Mouse (Mus musculus) adrenal gland, adult (tissue): ENCODE results near the gene Rnf130.

ENCODE experiments used
- DNase-seq, 2 experiments: peaks; one replicate each; pipeline ENCODE4 v3.0.0; 2022 to 2023; ENCODE audit warnings: low spot score in 1 of 2; ENCODE audit not compliant: inconsistent age in 2 of 2

The Rnf130 gene

DNA sequence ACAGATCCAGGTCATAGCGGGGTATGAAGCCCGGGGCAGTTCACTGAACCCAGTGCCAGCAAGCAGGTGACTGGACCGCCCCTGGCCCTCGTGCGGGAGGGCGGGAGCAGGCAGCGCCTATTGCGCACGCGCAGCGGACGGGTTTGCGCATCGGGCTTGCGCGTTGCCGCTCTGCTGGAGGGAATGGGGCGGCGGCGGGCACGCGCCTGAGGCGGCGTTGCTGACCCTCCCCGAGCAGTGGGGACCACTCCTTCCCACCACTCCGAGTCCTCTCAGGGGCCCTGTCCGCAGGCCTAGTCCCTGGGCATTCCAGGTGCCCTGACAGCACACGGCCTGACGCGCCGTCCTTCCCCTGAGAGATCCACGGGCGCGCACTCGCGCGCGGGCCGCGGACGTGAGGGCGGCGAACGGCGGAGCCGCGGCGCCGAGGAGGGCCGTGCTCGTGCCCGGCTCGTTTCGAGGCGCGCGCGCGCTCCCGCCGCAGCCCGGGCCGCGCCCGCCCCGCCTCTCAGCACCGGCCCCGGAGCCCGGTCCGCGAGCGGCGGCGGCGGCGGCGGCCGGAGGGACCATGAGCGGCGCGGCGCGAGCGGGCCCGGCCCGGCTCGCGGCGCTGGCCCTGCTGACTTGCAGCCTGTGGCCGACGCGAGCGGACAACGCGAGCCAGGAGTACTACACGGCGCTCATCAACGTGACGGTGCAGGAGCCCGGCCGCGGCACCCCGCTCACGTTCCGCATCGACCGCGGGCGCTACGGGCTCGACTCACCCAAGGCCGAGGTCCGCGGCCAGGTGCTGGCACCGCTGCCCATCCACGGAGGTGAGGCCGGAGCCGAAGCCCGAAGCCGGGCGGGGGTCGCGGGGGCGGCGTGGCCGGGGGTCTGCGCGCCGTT is at the start of gene Rnf130:
TSS of gene Rnf130 (plus strand) at position 514 of the 888 bp plus-strand sequence.
- peak; percentile 97 to 99 for DNase-seq

- no peak for DNase-seq
Measured at GRCm38 (mm10) chr11:49977963-49978568, 47.1 kb upstream of the Rnf130 start.

GRCm38 (mm10) chr11:49978935-49979334 is 46.2 kb upstream of the Rnf130 start:
- no peak for DNase-seq

GRCm38 (mm10) chr11:49980681-49981235 is 44.4 kb upstream of the Rnf130 start:
- no peak for DNase-seq

- DNase-seq, result no peak
Measured at GRCm38 (mm10) chr11:49981321-49981963, 43.7 kb upstream of the Rnf130 start.

- no peak for DNase-seq
Measured at GRCm38 (mm10) chr11:49982094-49982493, 43.1 kb upstream of the Rnf130 start.

- no peak for DNase-seq
Measured at GRCm38 (mm10) chr11:49982881-49983280, 42.3 kb upstream of the Rnf130 start.

DNA sequence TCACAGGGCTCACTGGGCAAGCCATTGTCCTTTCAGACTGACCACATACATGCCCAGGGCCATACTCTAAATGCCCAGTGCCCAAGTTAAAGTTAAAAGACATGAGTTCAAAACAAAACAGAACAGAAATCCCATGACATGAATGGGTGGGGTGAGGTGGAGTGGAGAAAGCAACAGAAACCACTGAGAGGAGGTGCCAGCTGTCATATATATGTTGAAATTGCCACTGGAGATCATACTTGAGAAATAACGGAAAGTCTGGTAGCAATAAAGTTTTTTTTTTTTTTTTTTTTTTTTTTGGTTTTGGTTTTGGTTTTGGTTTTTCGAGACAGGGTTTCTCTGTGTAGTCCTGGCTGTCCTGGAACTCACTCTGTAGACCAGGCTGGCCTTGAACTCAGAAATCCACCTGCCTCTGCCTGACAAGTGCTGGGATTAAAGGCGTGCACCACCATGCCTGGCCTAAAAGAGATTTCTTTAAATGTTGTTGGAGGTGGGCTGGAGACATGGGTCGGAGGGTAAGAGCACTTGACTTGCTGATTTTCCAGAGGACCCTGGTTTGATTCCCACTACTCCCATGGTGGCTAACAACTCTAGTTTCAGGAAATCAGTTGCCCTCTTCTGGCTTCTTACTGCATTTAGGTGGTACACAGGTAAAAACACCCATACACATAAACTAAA is 41.1 kb upstream of the Rnf130 start:
- DNase-seq, result no peak

- DNase-seq, result no peak
Measured at GRCm38 (mm10) chr11:49985009-49985408, 40.1 kb upstream of the Rnf130 start.

DNA sequence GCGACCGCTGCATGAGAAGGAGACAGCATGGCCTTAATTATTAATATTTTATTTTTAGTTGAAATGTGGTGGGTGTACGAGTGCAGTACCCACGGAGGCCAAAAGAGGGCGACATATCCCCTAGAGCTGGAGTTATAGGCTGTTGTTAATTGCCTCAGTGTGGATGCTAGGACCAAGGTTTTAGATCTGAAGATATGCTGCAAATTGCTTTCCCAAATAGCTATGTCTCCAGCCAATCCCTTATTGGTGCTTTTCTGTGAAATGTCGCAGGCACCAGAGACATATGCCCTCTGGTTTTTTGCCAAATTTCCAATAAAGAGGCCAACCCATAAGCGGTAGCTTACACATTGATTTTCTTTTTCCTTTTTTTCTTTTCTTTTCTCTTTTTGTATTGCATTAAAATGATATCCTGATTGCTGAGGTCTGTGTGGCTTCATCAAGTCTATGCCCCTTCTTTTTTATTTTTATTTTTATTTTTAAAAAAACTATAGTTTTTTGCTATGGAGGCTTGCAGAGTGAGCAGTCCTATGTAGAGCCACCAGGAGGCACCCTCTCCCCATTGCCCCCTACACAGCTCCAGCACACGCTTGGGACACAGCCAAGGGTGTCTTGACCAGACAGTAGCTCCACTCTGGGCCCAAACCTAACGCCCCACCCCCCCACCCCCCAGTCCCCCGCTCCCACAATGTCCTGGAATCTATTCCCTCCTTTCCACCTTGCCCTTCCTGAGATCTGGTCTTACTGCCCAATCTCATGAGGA is 38.7 kb upstream of the Rnf130 start:
- peak; percentile 58 to 83 for DNase-seq

DNA sequence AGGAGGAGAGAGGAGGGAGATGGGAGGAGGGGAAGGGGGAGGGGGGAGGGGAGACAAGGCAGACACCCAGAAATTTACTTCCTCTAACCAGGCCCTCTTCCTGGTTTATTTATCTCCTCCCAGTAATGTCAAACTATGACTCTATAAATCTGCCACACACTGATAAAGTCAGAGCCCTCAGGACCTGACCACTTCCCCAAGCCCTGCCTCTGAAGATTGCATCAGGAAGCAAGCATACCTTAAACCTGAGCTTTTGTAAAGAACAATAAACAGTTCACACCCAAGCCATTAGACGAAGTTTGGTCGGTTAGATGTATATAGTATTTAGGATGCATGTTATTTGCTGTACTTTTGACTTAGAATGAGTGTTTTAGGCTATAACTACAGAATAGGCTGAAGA is 30.6 kb upstream of the Rnf130 start:
- DNase-seq, result no peak

DNA sequence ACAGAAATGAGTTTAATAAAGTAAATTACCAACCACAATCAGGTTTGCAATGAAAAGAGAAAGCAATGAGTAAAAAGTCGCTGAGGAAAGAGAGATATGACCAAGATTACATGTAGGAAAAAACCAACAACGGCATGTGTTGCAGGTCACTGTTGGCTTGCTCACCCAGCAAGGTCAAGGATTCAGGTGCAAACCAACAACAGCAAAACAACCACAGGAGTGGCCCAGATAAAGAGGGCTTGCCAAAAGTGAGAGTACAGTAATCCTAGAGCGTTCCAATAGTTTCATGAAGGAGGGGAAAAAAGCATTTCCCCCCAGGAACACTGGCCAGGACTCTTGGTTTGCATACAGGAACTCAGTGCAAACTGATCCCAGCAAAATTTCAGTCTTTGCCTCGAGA is 28.7 kb upstream of the Rnf130 start:
- peak in 1 of 2 experiments; percentile 63 for DNase-seq

GRCm38 (mm10) chr11:49997321-49997720 is 27.8 kb upstream of the Rnf130 start:
- DNase-seq, result no peak

- no peak for DNase-seq
Measured at GRCm38 (mm10) chr11:50002853-50003252, 22.3 kb upstream of the Rnf130 start.

- no peak for DNase-seq
Measured at GRCm38 (mm10) chr11:50007776-50008175, 17.4 kb upstream of the Rnf130 start.

- no peak for DNase-seq
Measured at GRCm38 (mm10) chr11:50008231-50008630, 16.9 kb upstream of the Rnf130 start.

GRCm38 (mm10) chr11:50013016-50013415 is 12.1 kb upstream of the Rnf130 start:
- peak in 1 of 2 experiments; percentile 12 for DNase-seq

DNA sequence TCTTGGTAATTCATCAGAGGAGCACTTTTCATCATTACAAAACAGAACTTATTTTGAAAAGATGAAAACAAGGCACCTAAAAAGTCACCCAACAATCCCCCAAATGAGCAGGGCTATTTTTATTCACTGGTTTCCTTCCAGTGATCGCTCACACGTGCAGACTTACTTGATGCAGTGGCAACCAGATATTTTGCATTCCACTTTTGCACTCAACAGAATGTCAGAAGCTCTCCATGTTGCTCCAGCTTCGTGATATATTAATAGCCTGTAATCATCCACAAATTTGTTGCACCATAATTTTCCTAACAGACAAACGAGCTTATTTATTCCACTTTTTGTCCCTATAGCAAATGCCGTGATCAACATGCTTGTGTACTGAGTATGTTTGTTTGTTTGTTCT is 8.6 kb upstream of the Rnf130 start:
- no peak for DNase-seq

DNA sequence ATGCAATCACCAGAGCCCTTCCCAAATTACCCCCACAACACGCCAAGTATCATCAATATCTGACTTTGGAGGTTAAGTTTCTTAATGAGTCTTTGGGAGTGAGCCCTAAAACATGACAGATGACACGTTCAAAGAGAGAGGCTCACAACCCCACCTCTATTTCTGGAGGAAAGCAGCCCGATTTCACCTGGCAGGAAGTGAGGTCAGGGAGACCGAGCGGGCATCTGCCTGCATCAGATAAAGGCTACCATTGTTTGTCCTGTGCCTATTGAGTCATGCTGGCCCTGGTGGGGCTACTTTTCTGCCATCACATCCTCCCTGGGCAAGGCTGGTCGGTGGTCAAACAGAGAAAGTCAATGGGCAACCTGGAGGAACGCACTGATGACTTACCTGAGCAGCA is 7.6 kb upstream of the Rnf130 start:
- DNase-seq, result no peak

GRCm38 (mm10) chr11:50018848-50019247 is 6.3 kb upstream of the Rnf130 start:
- DNase-seq, result no peak
